Mouse (Mus musculus) forebrain, embryonic 11.5 days (tissue): ENCODE measurements around the gene Akr1b10. TPM values are rescaled to one million over a fixed set of nuclear protein-coding genes. Genes with fewer than 3 reads are reported as not detected.
"Not testable (repeated sequence)": the region's sequence is repeated elsewhere in the genome, so short reads cannot be mapped to it uniquely, and the experiment has no call there.

Source experiments
- ATAC-seq: fragments of 200-750 bp; cut with Nextera tagmentation; replicated peaks from 2 replicates; pipeline ENCODE4 v1.8.0; 2017; ENCODE audit warnings: moderate TSS enrichment; ENCODE audit not compliant: low FRiP score
- DNase-seq: peaks from one replicate; pipeline ENCODE4 v3.0.0-alpha.2; 2017; ENCODE audit warnings: low spot score
- H3K27ac ChIP-seq: fragments of 300-500 bp; sonication (generic); 2 replicates; pipeline ENCODE4 v1.5.1; 2014; ENCODE audit warnings: low read depth, low read length
- H3K27me3 ChIP-seq: fragments of 300-500 bp; sonication (generic); 2 replicates; pipeline ENCODE4 v1.6.1; 2014; ENCODE audit warnings: mild to moderate bottlenecking, low read length, mixed read lengths; ENCODE audit not compliant: control insufficient read depth, insufficient read depth
- H3K36me3 ChIP-seq: fragments of 300-500 bp; sonication (generic); 2 replicates; pipeline ENCODE4 v1.6.1; 2014; ENCODE audit warnings: mild to moderate bottlenecking, low read length, moderate library complexity, mixed read lengths; ENCODE audit not compliant: control insufficient read depth, insufficient read depth
- H3K4me1 ChIP-seq: fragments of 300-500 bp; sonication (generic); replicated peaks from 2 replicates; pipeline ENCODE4 v1.6.1; 2014; ENCODE audit warnings: low read length, mixed read lengths; ENCODE audit not compliant: control insufficient read depth, insufficient read depth
- H3K4me2 ChIP-seq: fragments of 300-500 bp; sonication (generic); 2 replicates; pipeline ENCODE4 v1.6.1; 2014; ENCODE audit warnings: low read depth, mild to moderate bottlenecking, low read length, moderate library complexity, mixed read lengths; ENCODE audit not compliant: severe bottlenecking
- H3K4me3 ChIP-seq: fragments of 300-500 bp; sonication (generic); 2 replicates; pipeline ENCODE4 v1.5.1; 2014; ENCODE audit warnings: low read depth, low read length
- H3K9ac ChIP-seq: fragments of 300-500 bp; sonication (generic); 2 replicates; pipeline ENCODE4 v1.6.1; 2014; ENCODE audit warnings: low read length
- H3K9me3 ChIP-seq: fragments of 300-500 bp; sonication (generic); 2 replicates; pipeline ENCODE4 v1.6.1; 2016; ENCODE audit warnings: low read length, mixed read lengths; ENCODE audit not compliant: control insufficient read depth
- WGBS: fragments of 180-500 bp; shearing (Covaris S2); extraction: QIAGEN DNeasy Blood & Tissue Kit; methylation state at CpG from one replicate; pipeline ENCODE4 v1.1.7; 2014; 5-methylcytosine and 5-hydroxymethylcytosine counted together
- polyA plus RNA-seq: library from polyadenylated mRNA; unstranded; fragments of >200 nt; fragmentation: Nextera tagmentation; extraction: Ambion mirVana; gene quantifications from 2 replicates; pipeline ENCODE4 v1.2.1, GENCODE M21; 2014

Gene Akr1b10
- polyA plus RNA-seq, 1 experiment from 2014 or later = 11.2 TPM

GRCm38 (mm10) chr6:34355841-34356240, 28.2 kb upstream of the Akr1b10 start:
- no peaks in the 10 kb centered on the region for H3K9me3 ChIP-seq
- H3K27ac ChIP-seq = no peak overlapping the region
- H3K4me3 ChIP-seq = no peak overlapping the region
- ATAC-seq (no peak), DNase-seq (no peak)
- 92% methylated on average over 9 of the region's 9 CpGs for WGBS
- H3K27me3 ChIP-seq = no peaks in the 10 kb centered on the region
- H3K9ac ChIP-seq = no peak overlapping the region
- H3K4me1 ChIP-seq = peaks cover 3% of the 10 kb centered on the region; the same call in 1 of the 2 replicates
- no peaks in the 10 kb centered on the region for H3K36me3 ChIP-seq
- no peak overlapping the region for H3K4me2 ChIP-seq

- ATAC-seq (no peak), DNase-seq (no peak)
- 87% methylated on average over 12 of the region's 12 CpGs for WGBS
- Histone ChIP-seq H3K27ac (no peak overlapping the region), H3K4me3 (no peak overlapping the region), H3K27me3 (no peaks in the 10 kb centered on the region), H3K9me3 (no peaks in the 10 kb centered on the region), H3K9ac (no peak overlapping the region), H3K36me3 (no peaks in the 10 kb centered on the region), H3K4me1 (no peaks in the 10 kb centered on the region), H3K4me2 (no peak overlapping the region)
Measured at GRCm38 (mm10) chr6:34364217-34365136, 19.5 kb upstream of the Akr1b10 start.

GRCm38 (mm10) chr6:34367998-34368397, 16.0 kb upstream of the Akr1b10 start:
- Histone ChIP-seq H3K9me3 (no peaks in the 10 kb centered on the region), H3K36me3 (no peaks in the 10 kb centered on the region), H3K9ac (no peak overlapping the region), H3K27ac (no peak overlapping the region), H3K27me3 (no peaks in the 10 kb centered on the region), H3K4me1 (no peaks in the 10 kb centered on the region), H3K4me3 (no peak overlapping the region), H3K4me2 (no peak overlapping the region)
- ATAC-seq = no peak
- no peak for DNase-seq
- WGBS = 84% methylated on average over 9 of the region's 9 CpGs

- 84% methylated on average over 8 of the region's 8 CpGs for WGBS
- Histone ChIP-seq H3K27ac (no peak overlapping the region), H3K9me3 (no peaks in the 10 kb centered on the region)
Measured at GRCm38 (mm10) chr6:34370081-34370480, 13.9 kb upstream of the Akr1b10 start.

GRCm38 (mm10) chr6:34371700-34372351, 12.2 kb upstream of the Akr1b10 start:
- peak overlapping the region; percentile 13; the same call in 1 of the 2 replicates for H3K4me2 ChIP-seq
- 0 out of 2 replicates have a peak overlapping the region, but pooled peaks have one; percentile 7 for H3K9ac ChIP-seq
- H3K4me1 ChIP-seq = no peaks in the 10 kb centered on the region
- H3K27ac ChIP-seq = no peak overlapping the region
- no peaks in the 10 kb centered on the region for H3K36me3 ChIP-seq
- H3K9me3 ChIP-seq = no peaks in the 10 kb centered on the region
- DNase-seq (peak; percentile 81), ATAC-seq (no peak)
- WGBS = 27% methylated on average over 18 of the region's 18 CpGs
- no peaks in the 10 kb centered on the region for H3K27me3 ChIP-seq
- no peak overlapping the region for H3K4me3 ChIP-seq

More at GRCm38 (mm10) chr6:34370081-34370480, 13.9 kb upstream of the Akr1b10 start:
- Histone ChIP-seq H3K9ac (no peak overlapping the region), H3K4me2 (no peak overlapping the region), H3K4me3 (no peak overlapping the region), H3K4me1 (no peaks in the 10 kb centered on the region), H3K36me3 (no peaks in the 10 kb centered on the region), H3K27me3 (no peaks in the 10 kb centered on the region)
- ATAC-seq (no peak), DNase-seq (no peak)

- H3K4me2 ChIP-seq = no peak overlapping the region
- H3K27me3 ChIP-seq = no peaks in the 10 kb centered on the region
- WGBS = 86% methylated on average over 7 of the region's 7 CpGs
- H3K4me3 ChIP-seq = no peak overlapping the region
- no peaks in the 10 kb centered on the region for H3K4me1 ChIP-seq
- no peak overlapping the region for H3K27ac ChIP-seq
- ATAC-seq (no peak), DNase-seq (no peak)
- H3K9ac ChIP-seq = no peak overlapping the region
- H3K36me3 ChIP-seq = no peaks in the 10 kb centered on the region
- H3K9me3 ChIP-seq = no peaks in the 10 kb centered on the region
Measured at GRCm38 (mm10) chr6:34373841-34374240, 10.2 kb upstream of the Akr1b10 start.

GRCm38 (mm10) chr6:34375888-34376287, 8.1 kb upstream of the Akr1b10 start:
- 79% methylated on average over 5 of the region's 5 CpGs for WGBS
- not testable (repeated sequence) for H3K27ac ChIP-seq, H3K27me3 ChIP-seq, DNase-seq, H3K4me1 ChIP-seq, H3K9ac ChIP-seq, H3K4me3 ChIP-seq, H3K4me2 ChIP-seq, H3K36me3 ChIP-seq, H3K9me3 ChIP-seq, ATAC-seq

- ATAC-seq = no peak
- WGBS = 50% methylated on average over 8 of the region's 8 CpGs
- no peak overlapping the region for H3K4me3 ChIP-seq
- no peaks in the 10 kb centered on the region for H3K9me3 ChIP-seq
- H3K9ac ChIP-seq = no peak overlapping the region
- H3K27me3 ChIP-seq = no peaks in the 10 kb centered on the region
- H3K36me3 ChIP-seq = no peaks in the 10 kb centered on the region
- no peaks in the 10 kb centered on the region for H3K4me1 ChIP-seq
- no peak for DNase-seq
- no peak overlapping the region for H3K27ac ChIP-seq
- H3K4me2 ChIP-seq = no peak overlapping the region
Measured at GRCm38 (mm10) chr6:34383401-34383800, 617 bp upstream of the Akr1b10 start.
